ENCODE assay signal across 16 mouse cellular contexts in genomic region chr3:88203999-88204700, GRCm38 (mm10). TPM values are rescaled to one million over a fixed set of nuclear protein-coding genes. Genes with fewer than 3 reads are reported as not detected.
DNase-seq lines count a peak whose midpoint lies in the region; ATAC-seq and TF ChIP-seq lines count a peak whose summit lies in the region.
"Had no signal": no experiment of that assay in that cellular context is flagged by ENCODE, and none has a peak within 500 bp of the region (broad histone marks: within the 10 kb centered on the region; RNA-seq: fewer than 3 reads in every experiment).

No protein-coding gene starts in this region.

- no peaks in the 10 kb centered on the region for H3K79me2 ChIP-seq in MEL (ENCODE audit: control insufficient read depth, insufficient read depth, low read length, poor library complexity)

- H3K36me3 ChIP-seq in MEL (ENCODE audit: control insufficient read depth in 1 of 2, insufficient read depth in 2 of 2, low read length in 2 of 2), result no peaks in the 10 kb centered on the region; a peak in 1 of 4 replicates
- no peaks in the 10 kb centered on the region for H3K36me3 ChIP-seq in forebrain, embryonic 16.5 days (ENCODE audit: control insufficient read depth, insufficient read depth)
- H3K36me3 ChIP-seq in midbrain, embryonic 14.5 days (ENCODE audit: control insufficient read depth, insufficient read depth, low read length), result no peaks in the 10 kb centered on the region
- H3K36me3 ChIP-seq: heart, embryonic 15.5 days had no signal

- peak; percentile 17 for DNase-seq in MEL (ENCODE audit: low read depth, low spot score)
- peak; percentile 43 for DNase-seq in cerebellum, adult 9-10 months
- peak; percentile 18 for DNase-seq in midbrain, embryonic 14.5 days
- DNase-seq in urinary bladder, postnatal 14 days (ENCODE audit: low spot score), result no peak
- DNase-seq in urinary bladder, adult 18-20 months (ENCODE audit: low spot score in 2 of 2), result no peak
- no peak for DNase-seq in gastrocnemius, postnatal 25 days
- DNase-seq: gastrocnemius, postnatal 36 days; left cerebral cortex, postnatal 4 days had no signal

- no peaks in the 10 kb centered on the region for H3K9me3 ChIP-seq in MEL (replicated peaks; ENCODE audit: insufficient read depth, low read length)
- H3K9me3 ChIP-seq in forebrain, embryonic 16.5 days (ENCODE audit: control insufficient read depth, low read length), result no peaks in the 10 kb centered on the region
- H3K9me3 ChIP-seq in midbrain, embryonic 14.5 days (ENCODE audit: control insufficient read depth, low read length), result no peaks in the 10 kb centered on the region
- H3K9me3 ChIP-seq: heart, embryonic 15.5 days had no signal

- no peak overlapping the region for H3K27ac ChIP-seq in MEL (ENCODE audit: control insufficient read depth, low read depth, low read length)
- H3K27ac ChIP-seq in forebrain, embryonic 16.5 days (ENCODE audit: low read length), result peak overlapping the region; percentile 100
- peak overlapping the region; percentile 88 for H3K27ac ChIP-seq in midbrain, embryonic 14.5 days (replicated peaks; ENCODE audit: low read depth, low read length)
- H3K27ac ChIP-seq: heart, embryonic 15.5 days; liver, embryonic 14.5 days; macrophage had no signal

- WGBS in forebrain, embryonic 16.5 days, result 10% methylated on average over 7 of the region's 7 CpGs
- WGBS in midbrain, embryonic 14.5 days, result 7% methylated on average over 7 of the region's 7 CpGs

- TF ChIP-seq EP300 in MEL (IDR thresholded peaks at IDR 0.05; ENCODE audit: low read depth in 1 of 2, low read length in 2 of 2), result no peak

- peak overlapping the region; percentile 67 for H3K4me2 ChIP-seq in forebrain, embryonic 16.5 days (ENCODE audit: low read length)
- peak overlapping the region; percentile 1 for H3K4me2 ChIP-seq in midbrain, embryonic 14.5 days (ENCODE audit: low read length)
- H3K4me2 ChIP-seq: heart, embryonic 15.5 days had no signal

- ATAC-seq in forebrain, embryonic 16.5 days, result no peak
- ATAC-seq in midbrain, embryonic 14.5 days (ENCODE audit: low FRiP score, low TSS enrichment), result no peak
- ATAC-seq: intestine, embryonic 16.5 days had no signal

- no peak for TF ChIP-seq RAD21 in MEL (IDR thresholded peaks at IDR 0.05; ENCODE audit: low read depth, low read length)

- peaks cover 3 to 18% of the 10 kb centered on the region in 2 experiments for H3K27me3 ChIP-seq in MEL (ENCODE audit: control insufficient read depth in 1 of 2, insufficient read depth in 2 of 2, low read length in 2 of 2)
- H3K27me3 ChIP-seq in forebrain, embryonic 16.5 days (replicated peaks; ENCODE audit: control insufficient read depth, insufficient read depth, low read length), result no peaks in the 10 kb centered on the region
- H3K27me3 ChIP-seq in midbrain, embryonic 14.5 days (ENCODE audit: control insufficient read depth, insufficient read depth, low read length), result peaks cover 33% of the 10 kb centered on the region

- no peak for TF ChIP-seq CTCF in MEL (IDR thresholded peaks at IDR 0.05 in 2 of 3, conservative IDR thresholded peaks at IDR 0.05 in 1 of 3; ENCODE audit: control insufficient read depth in 1 of 3, insufficient read depth in 1 of 3, low read depth in 2 of 3, low read length in 3 of 3, poor library complexity in 1 of 3, severe bottlenecking in 1 of 3)

- peaks cover 0 to 3% of the 10 kb centered on the region in 2 experiments; a peak in 3 of 4 replicates for H3K4me1 ChIP-seq in MEL (ENCODE audit: control insufficient read depth in 1 of 2, insufficient read depth in 2 of 2, low read length in 2 of 2)
- H3K4me1 ChIP-seq in forebrain, embryonic 16.5 days (replicated peaks; ENCODE audit: control insufficient read depth, insufficient read depth, low read length), result peaks cover 61% of the 10 kb centered on the region
- peaks cover 44% of the 10 kb centered on the region for H3K4me1 ChIP-seq in midbrain, embryonic 14.5 days (ENCODE audit: control insufficient read depth, insufficient read depth, low read length)

- no peak for TF ChIP-seq POLR2A in MEL (IDR thresholded peaks at IDR 0.05; ENCODE audit: control insufficient read depth in 1 of 2, insufficient read depth in 1 of 2, low read depth in 1 of 2, low read length in 2 of 2, poor library complexity in 1 of 2)

- H3K9ac ChIP-seq in MEL (ENCODE audit: control insufficient read depth, low read depth, low read length, poor library complexity, severe bottlenecking), result no peak overlapping the region
- peak overlapping the region; percentile 100 for H3K9ac ChIP-seq in forebrain, embryonic 16.5 days (replicated peaks; ENCODE audit: low read depth, low read length)
- H3K9ac ChIP-seq in midbrain, embryonic 14.5 days (replicated peaks; ENCODE audit: low read length), result no peak overlapping the region
- H3K9ac ChIP-seq: heart, embryonic 15.5 days; liver, embryonic 14.5 days had no signal

- H3K4me3 ChIP-seq in MEL (ENCODE audit: control insufficient read depth in 1 of 2, insufficient read depth in 1 of 2, low read depth in 2 of 2, low read length in 2 of 2), result no peak overlapping the region
- peak overlapping the region; percentile 23 for H3K4me3 ChIP-seq in forebrain, embryonic 16.5 days (replicated peaks; ENCODE audit: low read length)
- H3K4me3 ChIP-seq in midbrain, embryonic 14.5 days (replicated peaks; ENCODE audit: low read depth, low read length), result no peak overlapping the region
- H3K4me3 ChIP-seq: heart, embryonic 15.5 days had no signal

TF ChIP-seq in MEL, 35 proteins besides CTCF, POLR2A, EP300 and RAD21:
- TF ChIP-seq ETS1 (IDR thresholded peaks at IDR 0.05; ENCODE audit: low read depth, low read length) (no peak), GATA1 (IDR thresholded peaks at IDR 0.05; ENCODE audit: low read depth, low read length) (0 out of 2 replicates have a peak, but pooled peaks have one; percentile 3)

RNA-seq across cellular contexts. Expression of gene Rhbg, which starts 50.4 kb away (rescaled TPM):
- total RNA-seq in MEL (2012; rRNA removed), result not detected in 2 replicates
- polyA plus RNA-seq in MEL (2012; ENCODE audit: insufficient read depth in 1 of 2, insufficient read length in 2 of 2, low read depth in 1 of 2, low replicate concordance in 2 of 2, missing spikeins in 1 of 2), result not detected
- not detected in 2 replicates for polyA plus RNA-seq in forebrain, embryonic 16.5 days (2015; fragmentation: Nextera tagmentation; extraction: Ambion mirVana)
- 0.21 and 0.22 TPM in 2 replicates for polyA plus RNA-seq in midbrain, embryonic 14.5 days (2014; fragmentation: Nextera tagmentation; extraction: Ambion mirVana)
- total RNA-seq in gastrocnemius, postnatal 25 days (2021), result not detected
- total RNA-seq: common myeloid progenitor, adult 5-6 weeks; gastrocnemius, postnatal 36 days; layer of hippocampus, adult 18-20 months; neutrophil, adult 5-6 weeks had no signal
- polyA plus RNA-seq: macrophage had no signal

Comparison
In these comparisons a context has a peak if more than half of its experiments do, and no peak if none do; other contexts are left out.
1. DNase-seq: peak in MEL (single experiment), cerebellum, adult 9-10 months (single experiment) and midbrain, embryonic 14.5 days (single experiment); none in urinary bladder, postnatal 14 days (single experiment), urinary bladder, adult 18-20 months (0 of 2) and gastrocnemius, postnatal 25 days (single experiment).